Mouse (Mus musculus) heart, embryonic 14.5 days (tissue): Measurements from ENCODE around the gene Vta1. TPM values are rescaled to one million over a fixed set of nuclear protein-coding genes. Genes with fewer than 3 reads are reported as not detected.

ENCODE experiments used
- ATAC-seq: fragments of 200-750 bp; cut with Nextera tagmentation; 2 replicates; pipeline ENCODE4 v1.8.0; 2017; ENCODE audit warnings: low read depth, moderate TSS enrichment; ENCODE audit not compliant: insufficient number of reproducible peaks, insufficient read depth, low FRiP score
- H3K27ac ChIP-seq, 2 experiments: fragments of 200-500 bp in 1 of 2; fragments of 300-500 bp in 1 of 2; sonication (generic) in 1 of 2; replicated peaks in 1 of 2; 2 replicates each; pipeline ENCODE4 v1.5.1; 2012 to 2014; ENCODE audit warnings: low read depth in 2 of 2, low read length in 2 of 2, control low read depth in 1 of 2, mild to moderate bottlenecking in 1 of 2, mixed read lengths in 1 of 2; ENCODE audit not compliant: control insufficient read depth in 1 of 2, insufficient read depth in 1 of 2
- H3K27me3 ChIP-seq: fragments of 300-500 bp; sonication (generic); 2 replicates; pipeline ENCODE4 v1.6.1; 2014; ENCODE audit warnings: mild to moderate bottlenecking, low read length, control low read depth; ENCODE audit not compliant: control insufficient read depth, insufficient read depth
- H3K36me3 ChIP-seq: fragments of 300-500 bp; sonication (generic); 2 replicates; pipeline ENCODE4 v1.6.1; 2014; ENCODE audit warnings: mild to moderate bottlenecking, control low read depth, low read length, mixed read lengths; ENCODE audit not compliant: control insufficient read depth, insufficient read depth
- H3K4me1 ChIP-seq, 2 experiments: fragments of 200-500 bp in 1 of 2; fragments of 300-500 bp in 1 of 2; sonication (generic) in 1 of 2; 2 replicates each; pipeline ENCODE4 v1.6.1; 2012 to 2014; ENCODE audit warnings: low read length in 2 of 2, control low read depth in 1 of 2, mixed read lengths in 1 of 2; ENCODE audit not compliant: control insufficient read depth in 2 of 2, insufficient read depth in 2 of 2
- H3K4me2 ChIP-seq: fragments of 300-500 bp; sonication (generic); 2 replicates; pipeline ENCODE4 v1.6.1; 2014; ENCODE audit warnings: mild to moderate bottlenecking, low read length
- H3K4me3 ChIP-seq, 2 experiments: fragments of 200-500 bp in 1 of 2; fragments of 300-500 bp in 1 of 2; sonication (generic) in 1 of 2; 2 replicates each; pipeline ENCODE4 v1.5.1; 2012 to 2014; ENCODE audit warnings: low read length in 2 of 2, mild to moderate bottlenecking in 2 of 2, control low read depth in 1 of 2, low read depth in 1 of 2, moderate library complexity in 1 of 2; ENCODE audit not compliant: control insufficient read depth in 1 of 2, insufficient read depth in 1 of 2
- H3K9ac ChIP-seq: fragments of 300-500 bp; sonication (generic); 2 replicates; pipeline ENCODE4 v1.6.1; 2014; ENCODE audit warnings: mild to moderate bottlenecking, low read length
- H3K9me3 ChIP-seq: fragments of 300-500 bp; sonication (generic); 2 replicates; pipeline ENCODE4 v1.6.1; 2016; ENCODE audit warnings: low read length, control low read depth; ENCODE audit not compliant: control insufficient read depth
- WGBS: fragments of 180-500 bp; shearing (Covaris S2); extraction: QIAGEN DNeasy Blood & Tissue Kit; methylation state at CpG from one replicate; pipeline ENCODE4 v1.1.7; 2014; 5-methylcytosine and 5-hydroxymethylcytosine counted together
- polyA plus RNA-seq: library from polyadenylated mRNA; unstranded; fragments of >200 nt; fragmentation: Nextera tagmentation; extraction: Ambion mirVana; gene quantifications from 2 replicates; pipeline ENCODE4 v1.2.1, GENCODE M21; 2014

Gene Vta1
- polyA plus RNA-seq, 1 experiment from 2014 or later: 96.7 TPM

DNA sequence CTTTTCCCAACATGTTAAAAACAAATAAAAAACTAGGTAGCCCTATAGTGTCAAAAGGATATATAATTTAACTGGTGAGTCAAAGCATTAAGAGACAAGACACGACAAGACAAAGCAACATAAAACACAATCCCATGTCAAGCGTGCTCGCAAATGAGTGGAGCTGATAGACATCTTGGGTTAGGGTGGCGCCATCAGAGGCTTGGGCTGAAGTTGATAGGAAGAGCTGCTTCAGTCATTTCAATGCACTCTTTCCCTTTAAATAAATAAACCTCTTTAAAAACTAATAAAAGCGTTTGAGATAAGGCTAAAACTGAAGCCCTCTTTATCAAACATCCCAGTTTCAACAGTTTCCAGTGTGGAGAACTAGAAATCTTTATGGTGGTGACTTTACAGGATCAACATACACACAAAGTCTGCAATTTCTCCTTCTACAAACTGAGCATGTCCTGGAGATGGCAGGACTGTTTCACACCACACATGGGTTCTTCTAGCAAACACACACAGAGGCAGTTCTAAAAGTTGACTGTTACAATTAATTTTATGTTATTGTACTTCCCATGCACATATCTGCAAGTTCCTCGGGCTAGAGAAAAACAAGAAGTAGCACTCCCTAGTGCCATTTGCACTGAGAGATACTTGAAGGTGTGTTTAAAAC lies 16.4 kb downstream of the Vta1 start:
- Histone ChIP-seq H3K4me1 (no peaks in the 10 kb centered on the region), H3K9me3 (no peaks in the 10 kb centered on the region), H3K4me2 (no peak overlapping the region), H3K27ac (no peak overlapping the region), H3K4me3 (no peak overlapping the region), H3K36me3 (peaks cover 19% of the 10 kb centered on the region), H3K27me3 (no peaks in the 10 kb centered on the region), H3K9ac (no peak overlapping the region)
- ATAC-seq: no peak
- 76% methylated on average over 6 of the region's 6 CpGs for WGBS

DNA sequence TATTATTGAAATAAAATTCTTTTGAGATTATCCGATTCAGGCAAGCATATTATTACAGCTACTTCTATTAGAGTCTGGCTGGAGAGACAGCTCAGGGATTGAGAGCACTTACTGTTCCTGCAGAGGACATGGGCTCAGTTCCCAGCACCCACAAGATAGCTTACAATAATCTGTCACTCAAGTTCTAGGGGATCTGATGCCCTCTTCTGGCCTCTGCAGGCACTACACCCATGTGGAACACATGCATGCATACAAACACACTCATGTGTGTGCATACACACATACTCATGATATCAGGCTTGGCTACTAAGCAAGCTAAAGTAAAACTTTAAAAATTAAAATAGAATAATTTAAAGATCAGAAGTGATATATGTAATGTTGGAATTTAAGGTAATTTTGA lies 19.7 kb downstream of the Vta1 start:
- H3K4me3 ChIP-seq: no peak overlapping the region
- 96% methylated on average over 1 of the region's 1 CpGs for WGBS
- ATAC-seq: no peak
- no peak overlapping the region for H3K4me2 ChIP-seq
- no peak overlapping the region for H3K27ac ChIP-seq
- no peaks in the 10 kb centered on the region for H3K9me3 ChIP-seq
- no peaks in the 10 kb centered on the region for H3K27me3 ChIP-seq
- H3K36me3 ChIP-seq: peaks cover 24% of the 10 kb centered on the region
- H3K4me1 ChIP-seq: no peaks in the 10 kb centered on the region
- H3K9ac ChIP-seq: no peak overlapping the region

GRCm38 (mm10) chr10:14666147-14666546 lies 39.2 kb downstream of the Vta1 start:
- Histone ChIP-seq H3K36me3 (peaks cover 26% of the 10 kb centered on the region), H3K4me1 (no peaks in the 10 kb centered on the region), H3K4me2 (no peak overlapping the region), H3K9ac (no peak overlapping the region), H3K9me3 (no peaks in the 10 kb centered on the region), H3K27ac (0 out of 4 replicates have a peak overlapping the region, but pooled peaks of 1 of the 2 experiments have one; percentile 17), H3K27me3 (no peaks in the 10 kb centered on the region), H3K4me3 (no peak overlapping the region)
- WGBS: 75% methylated on average over 2 of the region's 2 CpGs
- ATAC-seq: no peak

- no peak for ATAC-seq
- Histone ChIP-seq H3K4me1 (no peaks in the 10 kb centered on the region), H3K36me3 (peaks cover 26% of the 10 kb centered on the region), H3K9me3 (no peaks in the 10 kb centered on the region), H3K4me3 (no peak overlapping the region), H3K4me2 (no peak overlapping the region), H3K27ac (no peak overlapping the region), H3K9ac (no peak overlapping the region), H3K27me3 (no peaks in the 10 kb centered on the region)
- 92% methylated on average over 2 of the region's 2 CpGs for WGBS
These were observed 44.5 kb downstream of the Vta1 start for GRCm38 (mm10) chr10:14660875-14661274.

- Histone ChIP-seq H3K27ac (no peak overlapping the region), H3K36me3 (no peaks in the 10 kb centered on the region), H3K9me3 (no peaks in the 10 kb centered on the region), H3K4me3 (no peak overlapping the region), H3K4me1 (no peaks in the 10 kb centered on the region), H3K27me3 (no peaks in the 10 kb centered on the region), H3K9ac (no peak overlapping the region), H3K4me2 (no peak overlapping the region)
- 64% methylated on average over 1 of the region's 1 CpGs for WGBS
- no peak for ATAC-seq
These were observed 65.7 kb downstream of the Vta1 start for GRCm38 (mm10) chr10:14639635-14640034.

GRCm38 (mm10) chr10:14639043-14639442 lies 66.3 kb downstream of the Vta1 start:
- Histone ChIP-seq H3K27ac (no peak overlapping the region), H3K36me3 (no peaks in the 10 kb centered on the region), H3K4me1 (no peaks in the 10 kb centered on the region), H3K9ac (no peak overlapping the region), H3K4me3 (no peak overlapping the region), H3K4me2 (no peak overlapping the region), H3K9me3 (no peaks in the 10 kb centered on the region), H3K27me3 (no peaks in the 10 kb centered on the region)
- no peak for ATAC-seq
- 78% methylated on average over 4 of the region's 4 CpGs for WGBS

GRCm38 (mm10) chr10:14625706-14626105 lies 79.7 kb downstream of the Vta1 start:
- Histone ChIP-seq H3K27ac (no peak overlapping the region), H3K9me3 (no peaks in the 10 kb centered on the region), H3K27me3 (no peaks in the 10 kb centered on the region), H3K36me3 (no peaks in the 10 kb centered on the region), H3K4me2 (no peak overlapping the region), H3K4me1 (no peaks in the 10 kb centered on the region), H3K4me3 (no peak overlapping the region), H3K9ac (no peak overlapping the region)
- WGBS: 94% methylated on average over 1 of the region's 1 CpGs
- ATAC-seq: no peak

- Histone ChIP-seq H3K4me3 (no peak overlapping the region), H3K4me1 (no peaks in the 10 kb centered on the region), H3K27me3 (no peaks in the 10 kb centered on the region), H3K4me2 (no peak overlapping the region), H3K9me3 (0 out of 2 replicates have a peak, but pooled peaks cover 5% of the 10 kb centered on the region), H3K27ac (no peak overlapping the region), H3K36me3 (no peaks in the 10 kb centered on the region), H3K9ac (no peak overlapping the region)
- ATAC-seq: no peak
- 77% methylated on average over 1 of the region's 1 CpGs for WGBS
These were observed 86.2 kb downstream of the Vta1 start for GRCm38 (mm10) chr10:14619156-14619555.
